Mouse (Mus musculus) neural tube, embryonic 11.5 days (tissue): Measurements from ENCODE around the gene Mcrs1. TPM values are rescaled to one million over a fixed set of nuclear protein-coding genes. Genes with fewer than 3 reads are reported as not detected.
"Not testable (repeated sequence)": the region's sequence is repeated elsewhere in the genome, so short reads cannot be mapped to it uniquely, and the experiment has no call there.

Experiments
- ATAC-seq: fragments of 200-750 bp; cut with Nextera tagmentation; 2 replicates; pipeline ENCODE4 v1.8.0; 2017; ENCODE audit warnings: moderate number of reproducible peaks, mild to moderate bottlenecking, moderate TSS enrichment, moderate library complexity; ENCODE audit not compliant: insufficient read depth, low FRiP score, low TSS enrichment
- DNase-seq: peaks from one replicate; pipeline ENCODE4 v3.0.0-alpha.2; 2015; ENCODE audit warnings: low spot score
- H3K27ac ChIP-seq: fragments of 300-500 bp; sonication (generic); 2 replicates; pipeline ENCODE4 v1.5.1; 2014; ENCODE audit warnings: low read depth, mild to moderate bottlenecking, low read length
- H3K27me3 ChIP-seq: fragments of 300-500 bp; sonication (generic); 2 replicates; pipeline ENCODE4 v1.6.1; 2014; ENCODE audit warnings: mild to moderate bottlenecking, low read length, mixed read lengths; ENCODE audit not compliant: control insufficient read depth, insufficient read depth
- H3K36me3 ChIP-seq: fragments of 300-500 bp; sonication (generic); 2 replicates; pipeline ENCODE4 v1.6.1; 2014; ENCODE audit warnings: mild to moderate bottlenecking, low read length, moderate library complexity, mixed read lengths; ENCODE audit not compliant: control insufficient read depth, insufficient read depth
- H3K4me1 ChIP-seq: fragments of 300-500 bp; sonication (generic); 2 replicates; pipeline ENCODE4 v1.6.1; 2014; ENCODE audit warnings: low read length, mixed read lengths; ENCODE audit not compliant: control insufficient read depth, insufficient read depth
- H3K4me2 ChIP-seq: fragments of 300-500 bp; sonication (generic); 2 replicates; pipeline ENCODE4 v1.6.1; 2014; ENCODE audit warnings: low read depth, mild to moderate bottlenecking, moderate library complexity
- H3K4me3 ChIP-seq: fragments of 300-500 bp; sonication (generic); 2 replicates; pipeline ENCODE4 v1.5.1; 2014; ENCODE audit warnings: low read depth, low read length
- H3K9ac ChIP-seq: fragments of 300-500 bp; sonication (generic); 2 replicates; pipeline ENCODE4 v1.6.1; 2014; ENCODE audit warnings: mild to moderate bottlenecking, low read length
- H3K9me3 ChIP-seq: fragments of 300-500 bp; sonication (generic); 2 replicates; pipeline ENCODE4 v1.6.1; 2016; ENCODE audit warnings: low read length; ENCODE audit not compliant: control insufficient read depth
- WGBS: fragments of 180-500 bp; shearing (Covaris S2); extraction: QIAGEN DNeasy Blood & Tissue Kit; methylation state at CpG from one replicate; pipeline ENCODE4 v1.1.7; 2014; 5-methylcytosine and 5-hydroxymethylcytosine counted together
- polyA plus RNA-seq: library from polyadenylated mRNA; unstranded; fragments of >200 nt; fragmentation: Nextera tagmentation; extraction: Ambion mirVana; gene quantifications from 2 replicates; pipeline ENCODE4 v1.2.1, GENCODE M21; 2014

Gene Mcrs1
- polyA plus RNA-seq, 1 experiment from 2014 or later: 193 TPM

DNA sequence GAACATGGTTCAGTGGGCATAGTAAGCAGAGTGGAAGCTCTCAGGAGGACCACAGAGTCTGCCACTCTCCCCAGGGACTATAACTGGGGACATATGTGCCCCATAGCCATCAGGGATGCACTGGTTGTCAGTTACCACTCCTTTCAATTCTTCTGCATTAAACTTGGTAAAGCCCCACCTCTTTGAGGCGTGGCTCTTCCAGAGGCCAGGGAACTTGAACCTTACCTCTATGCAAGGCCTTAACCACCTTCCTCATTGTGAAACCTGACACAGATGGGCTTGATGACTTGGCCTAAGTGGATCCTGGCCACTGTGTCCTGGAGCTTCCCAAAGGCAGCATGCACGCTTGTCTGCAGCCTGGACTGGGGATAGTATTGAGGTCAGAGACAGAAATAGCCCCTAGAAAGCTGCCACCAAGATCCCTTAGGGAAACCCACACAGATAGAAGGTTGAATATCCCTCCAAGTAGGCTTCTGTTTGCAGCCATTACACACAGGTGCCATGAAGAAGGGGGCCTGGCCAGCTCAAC lies 2.8 kb upstream of the Mcrs1 start:
- Histone ChIP-seq H3K9me3 (no peaks in the 10 kb centered on the region), H3K4me2 (no peak overlapping the region), H3K36me3 (no peaks in the 10 kb centered on the region), H3K9ac (no peak overlapping the region), H3K4me1 (peaks cover 4% of the 10 kb centered on the region; the same call in 1 of the 2 replicates), H3K27me3 (no peaks in the 10 kb centered on the region), H3K4me3 (no peak overlapping the region), H3K27ac (no peak overlapping the region)
- DNase-seq: no peak
- no peak for ATAC-seq
- 84% methylated on average over 2 of the region's 2 CpGs for WGBS

GRCm38 (mm10) chr15:99253772-99254171 lies 2.0 kb upstream of the Mcrs1 start:
- WGBS: 94% methylated on average over 6 of the region's 6 CpGs
- Histone ChIP-seq H3K4me2 (no peak overlapping the region), H3K27me3 (no peaks in the 10 kb centered on the region), H3K9me3 (no peaks in the 10 kb centered on the region), H3K4me3 (no peak overlapping the region), H3K36me3 (peaks cover 2% of the 10 kb centered on the region; the same call in 1 of the 2 replicates), H3K9ac (no peak overlapping the region), H3K27ac (no peak overlapping the region), H3K4me1 (peaks cover 4% of the 10 kb centered on the region; the same call in 1 of the 2 replicates)
- no peak for ATAC-seq
- no peak for DNase-seq

- 0 out of 2 replicates have a peak overlapping the region, but pooled peaks have one; percentile 47 for H3K4me3 ChIP-seq
- H3K27me3 ChIP-seq, DNase-seq, H3K9ac ChIP-seq, ATAC-seq, H3K27ac ChIP-seq, H3K4me1 ChIP-seq, H3K36me3 ChIP-seq, H3K9me3 ChIP-seq: not testable (repeated sequence)
- 47% methylated on average over 2 of the region's 2 CpGs for WGBS
- peak overlapping the region; percentile 94 for H3K4me2 ChIP-seq
These were observed 1.4 kb upstream of the Mcrs1 start for GRCm38 (mm10) chr15:99253175-99253479.

- peak; percentile 64 for DNase-seq
- WGBS: 4% methylated on average over 22 of the region's 22 CpGs
- 0 out of 2 replicates have a peak, but pooled peaks have one; percentile 3 for ATAC-seq
These were observed 817 bp upstream of the Mcrs1 start for GRCm38 (mm10) chr15:99252381-99253174.

GRCm38 (mm10) chr15:99251111-99251510 lies 650 bp downstream of the Mcrs1 start:
- H3K4me2 ChIP-seq: peak overlapping the region; percentile 57
- H3K9me3 ChIP-seq, DNase-seq, H3K36me3 ChIP-seq, H3K4me1 ChIP-seq, H3K27ac ChIP-seq, H3K27me3 ChIP-seq: not testable (repeated sequence)
- peak overlapping the region; percentile 47 for H3K4me3 ChIP-seq
- peak; percentile 15; the same call in 1 of the 2 replicates for ATAC-seq
- 2% methylated on average over 14 of the region's 15 CpGs for WGBS
- H3K9ac ChIP-seq: peak overlapping the region; percentile 36

More at GRCm38 (mm10) chr15:99252381-99253174, 817 bp upstream of the Mcrs1 start:
- peak overlapping the region; percentile 90 for H3K27ac ChIP-seq
- H3K9me3 ChIP-seq: no peaks in the 10 kb centered on the region
- peaks cover 2% of the 10 kb centered on the region; the same call in 1 of the 2 replicates for H3K36me3 ChIP-seq
- H3K4me2 ChIP-seq: peak overlapping the region; percentile 94
- H3K9ac ChIP-seq: peak overlapping the region; percentile 70
- peak overlapping the region; percentile 47 for H3K4me3 ChIP-seq
- no peaks in the 10 kb centered on the region for H3K27me3 ChIP-seq
- peaks cover 4% of the 10 kb centered on the region; the same call in 1 of the 2 replicates for H3K4me1 ChIP-seq

GRCm38 (mm10) chr15:99249938-99250337 lies 1.8 kb downstream of the Mcrs1 start:
- no peaks in the 10 kb centered on the region for H3K27me3 ChIP-seq
- H3K9me3 ChIP-seq: no peaks in the 10 kb centered on the region
- DNase-seq: no peak
- H3K4me1 ChIP-seq: peaks cover 4% of the 10 kb centered on the region; the same call in 1 of the 2 replicates
- peaks cover 5% of the 10 kb centered on the region for H3K36me3 ChIP-seq
- no peak overlapping the region for H3K9ac ChIP-seq
- ATAC-seq: no peak
- no peak overlapping the region for H3K4me2 ChIP-seq
- 94% methylated on average over 11 of the region's 11 CpGs for WGBS
- no peak overlapping the region for H3K4me3 ChIP-seq
- no peak overlapping the region for H3K27ac ChIP-seq

GRCm38 (mm10) chr15:99248972-99249371 lies 2.8 kb downstream of the Mcrs1 start:
- Histone ChIP-seq H3K4me3 (no peak overlapping the region), H3K27me3 (no peaks in the 10 kb centered on the region), H3K9me3 (no peaks in the 10 kb centered on the region), H3K27ac (no peak overlapping the region), H3K36me3 (peaks cover 9% of the 10 kb centered on the region), H3K4me2 (no peak overlapping the region), H3K9ac (no peak overlapping the region), H3K4me1 (peaks cover 4% of the 10 kb centered on the region; the same call in 1 of the 2 replicates)
- DNase-seq: no peak
- ATAC-seq: no peak
- WGBS: 92% methylated on average over 9 of the region's 9 CpGs

DNA sequence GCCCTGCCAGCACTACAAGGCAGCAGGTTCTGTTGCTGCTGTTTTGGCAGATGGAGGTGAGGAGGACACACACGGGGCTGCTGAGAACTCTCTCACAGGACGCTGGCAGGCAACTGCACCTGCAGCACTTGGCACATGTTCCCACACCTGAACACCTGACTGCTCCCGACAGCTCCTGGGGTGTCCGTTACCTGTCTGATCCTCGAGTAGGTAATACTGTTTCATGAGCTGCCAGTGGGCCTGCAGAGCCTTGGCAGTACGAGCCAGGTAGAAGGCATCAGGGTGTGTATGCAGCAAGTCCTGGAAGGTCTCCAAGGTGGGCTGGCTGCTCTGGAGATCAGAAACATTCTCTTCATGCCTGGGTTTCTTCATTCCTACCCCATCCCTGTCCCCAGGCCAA lies 5.0 kb downstream of the Mcrs1 start:
- H3K36me3 ChIP-seq: peaks cover 16% of the 10 kb centered on the region
- H3K4me1 ChIP-seq, H3K9ac ChIP-seq, H3K27ac ChIP-seq, H3K4me3 ChIP-seq, H3K27me3 ChIP-seq, DNase-seq, ATAC-seq, H3K9me3 ChIP-seq, H3K4me2 ChIP-seq: not testable (repeated sequence)
- 94% methylated on average over 6 of the region's 6 CpGs for WGBS

DNA sequence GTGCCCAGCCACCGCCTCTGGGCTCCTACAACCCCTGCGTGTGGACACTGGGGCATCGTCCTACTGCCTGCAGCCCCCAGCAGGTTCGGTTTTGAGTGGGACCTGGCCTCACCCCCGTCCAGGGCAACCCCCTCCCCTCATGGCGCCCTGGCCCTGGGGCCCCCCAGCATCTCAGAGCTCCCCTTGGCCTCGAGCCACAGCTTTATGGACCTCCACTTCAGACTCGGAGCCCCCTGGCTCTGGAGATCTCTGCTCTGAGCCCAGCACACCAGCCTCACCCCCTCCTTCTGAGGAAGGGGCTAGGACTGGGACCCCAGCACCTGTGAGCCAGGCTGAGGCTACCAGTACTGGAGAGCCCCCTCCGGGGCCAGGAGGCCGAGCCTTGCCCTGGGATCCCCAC lies 9.7 kb downstream of the Mcrs1 start:
- 0 out of 2 replicates have a peak, but pooled peaks have one; percentile 20 for ATAC-seq

More for the DNA sequence above, 9.7 kb downstream of the Mcrs1 start:
- no peaks in the 10 kb centered on the region for H3K27me3 ChIP-seq
- DNase-seq: no peak
- 90% methylated on average over 8 of the region's 10 CpGs for WGBS
- no peak overlapping the region for H3K27ac ChIP-seq
- H3K4me3 ChIP-seq: no peak overlapping the region
- no peaks in the 10 kb centered on the region for H3K9me3 ChIP-seq
- no peak overlapping the region for H3K9ac ChIP-seq
- H3K4me1 ChIP-seq: no peaks in the 10 kb centered on the region
- peaks cover 14% of the 10 kb centered on the region for H3K36me3 ChIP-seq
- H3K4me2 ChIP-seq: no peak overlapping the region
